Mouse (Mus musculus) heart, adult 2 months (tissue): Measurements from ENCODE around the gene Cdh11.

Experiments
- CTCF ChIP-seq: fragments of 200-600 bp; IDR thresholded peaks from 2 replicates; pipeline ENCODE4 v1.8.1; 2022; ENCODE audit warnings: antibody characterized with exemption, mild to moderate bottlenecking, moderate library complexity
- EP300 ChIP-seq: fragments of 200-500 bp; IDR thresholded peaks from 2 replicates; pipeline ENCODE4 v1.6.1; 2011; ENCODE audit warnings: low read depth, low read length, control low read depth; ENCODE audit not compliant: insufficient read depth
- POLR2A ChIP-seq: fragments of 200-500 bp; IDR thresholded peaks from 2 replicates; pipeline ENCODE4 v1.6.1; 2011; ENCODE audit warnings: mild to moderate bottlenecking, low read depth, low read length, control low read depth; ENCODE audit not compliant: insufficient read depth

- TF ChIP-seq POLR2A (no peak), EP300 (no peak), CTCF (no peak)
These were observed 188.9 kb downstream of the Cdh11 start for GRCm38 (mm10) chr8:102596523-102596922.
